Mouse (Mus musculus) stomach, embryonic 15.5 days (tissue): ENCODE measurements at regions not wholly inside any gene's neighbourhood (a gene's known extent, or its start where the extent isn't known, plus 50 kb on each side); places are given as distances from the start of the nearest gene placed in this dataset.

ENCODE experiments used
- ATAC-seq: fragments of 200-750 bp; cut with Nextera tagmentation; 2 replicates; pipeline ENCODE4 v1.8.0; 2017; ENCODE audit warnings: low read depth, moderate number of reproducible peaks, moderate TSS enrichment; ENCODE audit not compliant: insufficient read depth, low FRiP score
- H3K27ac ChIP-seq: fragments of 300-500 bp; sonication (generic); 2 replicates; pipeline ENCODE4 v1.5.1; 2015; ENCODE audit warnings: mild to moderate bottlenecking, inconsistent platforms
- H3K27me3 ChIP-seq: fragments of 300-500 bp; sonication (generic); replicated peaks from 2 replicates; pipeline ENCODE4 v1.6.1; 2015; ENCODE audit warnings: inconsistent platforms
- H3K36me3 ChIP-seq: fragments of 300-500 bp; sonication (generic); 2 replicates; pipeline ENCODE4 v1.6.1; 2015; ENCODE audit warnings: inconsistent platforms
- H3K4me1 ChIP-seq: fragments of 300-500 bp; sonication (generic); 2 replicates; pipeline ENCODE4 v1.6.1; 2015; ENCODE audit warnings: inconsistent platforms
- H3K4me2 ChIP-seq: fragments of 300-500 bp; sonication (generic); 2 replicates; pipeline ENCODE4 v1.6.1; 2015; ENCODE audit warnings: mild to moderate bottlenecking, inconsistent platforms
- H3K4me3 ChIP-seq: fragments of 300-500 bp; sonication (generic); replicated peaks from 2 replicates; pipeline ENCODE4 v1.5.1; 2015; ENCODE audit warnings: inconsistent platforms
- H3K9ac ChIP-seq: fragments of 300-500 bp; sonication (generic); 2 replicates; pipeline ENCODE4 v1.6.1; 2015; ENCODE audit warnings: inconsistent platforms
- H3K9me3 ChIP-seq: fragments of 300-500 bp; sonication (generic); 2 replicates; pipeline ENCODE4 v1.6.1; 2016; ENCODE audit warnings: inconsistent platforms
- WGBS: fragments of 180-500 bp; shearing (Covaris S2); methylation state at CpG from one replicate; pipeline ENCODE4 v1.1.7; 2015; 5-methylcytosine and 5-hydroxymethylcytosine counted together

GRCm38 (mm10) chr14:62164918-62165317 is 127.5 kb upstream of the Rnaseh2b start:
- Histone ChIP-seq H3K9me3 (no peaks in the 10 kb centered on the region), H3K9ac (no peak overlapping the region), H3K36me3 (no peaks in the 10 kb centered on the region), H3K27me3 (no peaks in the 10 kb centered on the region), H3K27ac (no peak overlapping the region), H3K4me1 (no peaks in the 10 kb centered on the region), H3K4me3 (no peak overlapping the region), H3K4me2 (no peak overlapping the region)
- no peak for ATAC-seq
- 63% methylated on average over 4 of the region's 4 CpGs for WGBS

- ATAC-seq = no peak
- no peak overlapping the region for H3K4me2 ChIP-seq
- H3K4me1 ChIP-seq = no peaks in the 10 kb centered on the region
- no peak overlapping the region for H3K9ac ChIP-seq
- no peak overlapping the region for H3K4me3 ChIP-seq
- 79% methylated on average over 1 of the region's 1 CpGs for WGBS
- H3K9me3 ChIP-seq = no peaks in the 10 kb centered on the region
- no peak overlapping the region for H3K27ac ChIP-seq
- no peaks in the 10 kb centered on the region for H3K36me3 ChIP-seq
- no peaks in the 10 kb centered on the region for H3K27me3 ChIP-seq
Measured at GRCm38 (mm10) chr14:62166006-62166405, 126.4 kb upstream of the Rnaseh2b start.

GRCm38 (mm10) chr14:62166596-62166995 is 125.8 kb upstream of the Rnaseh2b start:
- WGBS = 46% methylated on average over 5 of the region's 5 CpGs
- Histone ChIP-seq H3K4me2 (no peak overlapping the region), H3K4me3 (no peak overlapping the region), H3K27me3 (no peaks in the 10 kb centered on the region), H3K4me1 (no peaks in the 10 kb centered on the region), H3K9me3 (no peaks in the 10 kb centered on the region), H3K36me3 (no peaks in the 10 kb centered on the region), H3K9ac (no peak overlapping the region), H3K27ac (no peak overlapping the region)
- no peak for ATAC-seq

GRCm38 (mm10) chr14:62167090-62167489 is 125.3 kb upstream of the Rnaseh2b start:
- no peak overlapping the region for H3K27ac ChIP-seq
- WGBS = 60% methylated on average over 6 of the region's 6 CpGs
- H3K9ac ChIP-seq = no peak overlapping the region
- no peaks in the 10 kb centered on the region for H3K36me3 ChIP-seq
- no peak overlapping the region for H3K4me3 ChIP-seq
- no peaks in the 10 kb centered on the region for H3K4me1 ChIP-seq
- no peaks in the 10 kb centered on the region for H3K9me3 ChIP-seq
- ATAC-seq = no peak
- H3K27me3 ChIP-seq = no peaks in the 10 kb centered on the region
- no peak overlapping the region for H3K4me2 ChIP-seq

- Histone ChIP-seq H3K4me2 (no peak overlapping the region), H3K27me3 (no peaks in the 10 kb centered on the region), H3K27ac (no peak overlapping the region), H3K4me1 (no peaks in the 10 kb centered on the region), H3K9me3 (no peaks in the 10 kb centered on the region), H3K4me3 (no peak overlapping the region), H3K9ac (no peak overlapping the region), H3K36me3 (no peaks in the 10 kb centered on the region)
- no peak for ATAC-seq
- 38% methylated on average over 6 of the region's 6 CpGs for WGBS
Measured at GRCm38 (mm10) chr14:62168711-62169110, 123.7 kb upstream of the Rnaseh2b start.

GRCm38 (mm10) chr14:62170385-62170784 is 122.0 kb upstream of the Rnaseh2b start:
- WGBS = 48% methylated on average over 5 of the region's 5 CpGs

GRCm38 (mm10) chr14:62171256-62172047 is 120.9 kb upstream of the Rnaseh2b start:
- Histone ChIP-seq H3K4me2 (no peak overlapping the region), H3K9ac (no peak overlapping the region), H3K9me3 (no peaks in the 10 kb centered on the region), H3K36me3 (no peaks in the 10 kb centered on the region), H3K27me3 (no peaks in the 10 kb centered on the region), H3K27ac (no peak overlapping the region), H3K4me3 (no peak overlapping the region), H3K4me1 (no peaks in the 10 kb centered on the region)
- 79% methylated on average over 15 of the region's 15 CpGs for WGBS
- no peak for ATAC-seq

More at GRCm38 (mm10) chr14:62170385-62170784, 122.0 kb upstream of the Rnaseh2b start:
- H3K4me1 ChIP-seq = no peaks in the 10 kb centered on the region
- H3K27ac ChIP-seq = no peak overlapping the region
- H3K9ac ChIP-seq = no peak overlapping the region
- no peak overlapping the region for H3K4me3 ChIP-seq
- ATAC-seq = no peak
- no peaks in the 10 kb centered on the region for H3K9me3 ChIP-seq
- H3K36me3 ChIP-seq = no peaks in the 10 kb centered on the region
- H3K27me3 ChIP-seq = no peaks in the 10 kb centered on the region
- H3K4me2 ChIP-seq = no peak overlapping the region

GRCm38 (mm10) chr14:62173835-62174530 is 118.4 kb upstream of the Rnaseh2b start:
- Histone ChIP-seq H3K27ac (no peak overlapping the region), H3K36me3 (no peaks in the 10 kb centered on the region), H3K9ac (no peak overlapping the region), H3K4me2 (no peak overlapping the region), H3K27me3 (no peaks in the 10 kb centered on the region), H3K9me3 (no peaks in the 10 kb centered on the region), H3K4me3 (no peak overlapping the region), H3K4me1 (no peaks in the 10 kb centered on the region)
- 70% methylated on average over 16 of the region's 16 CpGs for WGBS
- no peak for ATAC-seq

GRCm38 (mm10) chr14:62175384-62176048 is 116.9 kb upstream of the Rnaseh2b start:
- WGBS = 52% methylated on average over 12 of the region's 12 CpGs
- Histone ChIP-seq H3K9me3 (no peaks in the 10 kb centered on the region), H3K4me1 (no peaks in the 10 kb centered on the region), H3K27me3 (no peaks in the 10 kb centered on the region), H3K27ac (no peak overlapping the region), H3K9ac (no peak overlapping the region), H3K36me3 (no peaks in the 10 kb centered on the region), H3K4me2 (no peak overlapping the region), H3K4me3 (no peak overlapping the region)
- ATAC-seq = no peak

GRCm38 (mm10) chr14:62177509-62177908 is 114.9 kb upstream of the Rnaseh2b start:
- no peak for ATAC-seq
- Histone ChIP-seq H3K9me3 (no peaks in the 10 kb centered on the region), H3K27ac (no peak overlapping the region), H3K4me2 (no peak overlapping the region), H3K27me3 (no peaks in the 10 kb centered on the region), H3K9ac (no peak overlapping the region), H3K4me3 (no peak overlapping the region), H3K4me1 (no peaks in the 10 kb centered on the region), H3K36me3 (no peaks in the 10 kb centered on the region)
- WGBS = 85% methylated on average over 5 of the region's 5 CpGs

- Histone ChIP-seq H3K27ac (no peak overlapping the region), H3K4me2 (no peak overlapping the region), H3K4me3 (no peak overlapping the region), H3K36me3 (no peaks in the 10 kb centered on the region), H3K9ac (no peak overlapping the region), H3K4me1 (no peaks in the 10 kb centered on the region), H3K9me3 (no peaks in the 10 kb centered on the region), H3K27me3 (no peaks in the 10 kb centered on the region)
- WGBS = 68% methylated on average over 11 of the region's 11 CpGs
- ATAC-seq = no peak
Measured at GRCm38 (mm10) chr14:62187360-62187759, 105.0 kb upstream of the Rnaseh2b start.
